Mouse (Mus musculus) heart, postnatal 14 days (tissue): ENCODE measurements around the gene Glb1l. TPM values are rescaled to one million over a fixed set of nuclear protein-coding genes. Genes with fewer than 3 reads are reported as not detected.
A peak's percentile ranks its signal among the peaks of the same experiment; 100 is the strongest.

ENCODE experiments used
- DNase-seq, 2 experiments: peaks; one replicate each; pipeline ENCODE4 v3.0.0; 2021 to 2022
- intact Hi-C: fragments of 180-260 bp; cut with DNase I; formaldehyde crosslinking; loops from one replicate; pipeline ENCODE4 v1.15.1; 2025
- long read RNA-seq, 2 experiments: library from polyadenylated mRNA; stranded (forward); transcript quantifications; one replicate each; pipeline ENCODE4 v2.0.0; 2021
- total RNA-seq, 2 experiments: library from RNA; stranded (reverse); gene quantifications; 2 replicates each; pipeline ENCODE4 v1.2.3; 2021

The Glb1l gene
- total RNA-seq = 1 to 10 TPM; 5.2 to 6.7 TPM
- long read RNA-seq, experiment 1, partial matches to known transcripts = 9 of 12 reads
- long read RNA-seq, experiment 1, other reads (novel, unspliced or antisense) = 2 of 12 reads
- long read RNA-seq, experiment 2, partial matches to known transcripts = 4 of 4 reads
- long read RNA-seq, experiment 2, other reads (novel, unspliced or antisense) = 0 of 4 reads

- intact Hi-C loops = loop anchor here (2.0 kb wide), 1 partner anchor 18 kb away; the partner anchor contains the start of genes Ankzf1 and Atg9a
- peak; percentile 95 to 98 for DNase-seq
These were observed at the start of gene Glb1l, which contains the start of gene Stk16 for GRCm38 (mm10) chr1:75210136-75211087. TSS of gene Glb1l (minus strand) at chr1:75210813. TSS of gene Stk16 (plus strand) at chr1:75210838.

GRCm38 (mm10) chr1:75255516-75256046 lies 45.0 kb upstream of the Glb1l start:
- intact Hi-C loops = loop anchor here (2.0 to 10.0 kb wide), 2 partner anchors 35 to 311 kb away; no protein-coding TSS in a partner anchor
- peak in 1 of 2 experiments; percentile 36 for DNase-seq

- no peak for DNase-seq
- intact Hi-C loops = loop anchor here (2.0 to 10.0 kb wide), 4 partner anchors 36 to 310 kb away; partner anchors contain the start of gene Abcb6
These were observed 44.0 kb upstream of the Glb1l start for GRCm38 (mm10) chr1:75254625-75255013.

- peak; percentile 79 to 92 for DNase-seq
- intact Hi-C loops = loop anchor here (2.0 to 10.0 kb wide), 5 partner anchors 19 to 309 kb away; partner anchors contain the start of gene Abcb6
These were observed 43.4 kb upstream of the Glb1l start for GRCm38 (mm10) chr1:75253849-75254624.

- no peak for DNase-seq
- intact Hi-C loops = loop anchor here (2.0 to 10.0 kb wide), 4 partner anchors 18 to 308 kb away; partner anchors contain the start of gene Abcb6
These were observed 42.4 kb upstream of the Glb1l start for GRCm38 (mm10) chr1:75253029-75253428.

- DNase-seq = no peak
- intact Hi-C loops = loop anchor here (2.0 to 10.0 kb wide), 4 partner anchors 18 to 308 kb away; partner anchors contain the start of gene Abcb6
These were observed 41.7 kb upstream of the Glb1l start for GRCm38 (mm10) chr1:75252308-75252707.

- intact Hi-C loops = loop anchor here (5.0 to 10.0 kb wide), 3 partner anchors 61 to 307 kb away; partner anchors contain the start of gene Abcb6
- peak; percentile 82 to 88 for DNase-seq
These were observed 40.7 kb upstream of the Glb1l start for GRCm38 (mm10) chr1:75251112-75251970.

- no peak for DNase-seq
- intact Hi-C loops = loop anchor here (5.0 to 10.0 kb wide), 3 partner anchors 62 to 306 kb away; partner anchors contain the start of gene Abcb6
These were observed 39.9 kb upstream of the Glb1l start for GRCm38 (mm10) chr1:75250498-75250897.

GRCm38 (mm10) chr1:75248041-75248772 lies 37.6 kb upstream of the Glb1l start:
- intact Hi-C loops = no loop called here
- DNase-seq = peak; percentile 63 to 78

- intact Hi-C loops = no loop called here
- DNase-seq = no peak
These were observed 36.7 kb upstream of the Glb1l start for GRCm38 (mm10) chr1:75247071-75247930.

GRCm38 (mm10) chr1:75244836-75245235 lies 34.2 kb upstream of the Glb1l start:
- intact Hi-C loops = no loop called here
- peak in 1 of 2 experiments; percentile 66 for DNase-seq

- intact Hi-C loops = no loop called here
- no peak for DNase-seq
These were observed 33.7 kb upstream of the Glb1l start for GRCm38 (mm10) chr1:75244175-75244826.

GRCm38 (mm10) chr1:75243411-75243810 lies 32.8 kb upstream of the Glb1l start:
- intact Hi-C loops = no loop called here
- DNase-seq = no peak

- no peak for DNase-seq
- intact Hi-C loops = no loop called here
These were observed 29.0 kb upstream of the Glb1l start for GRCm38 (mm10) chr1:75239591-75239990.

GRCm38 (mm10) chr1:75236117-75237050 lies 25.8 kb upstream of the Glb1l start, which contains the start of gene Dnajb2:
TSS of gene Dnajb2 (plus strand) at chr1:75236406.
- peak; percentile 89 for DNase-seq
- intact Hi-C loops = no loop called here
